Mouse (Mus musculus) R1 (cell line): ENCODE measurements around the gene Pacrg.

Experiments
- DNase-seq: peaks from one replicate; pipeline ENCODE4 v3.0.0-alpha.2; 2018; ENCODE audit warnings: low read depth, low spot score

Pacrg gene

DNA sequence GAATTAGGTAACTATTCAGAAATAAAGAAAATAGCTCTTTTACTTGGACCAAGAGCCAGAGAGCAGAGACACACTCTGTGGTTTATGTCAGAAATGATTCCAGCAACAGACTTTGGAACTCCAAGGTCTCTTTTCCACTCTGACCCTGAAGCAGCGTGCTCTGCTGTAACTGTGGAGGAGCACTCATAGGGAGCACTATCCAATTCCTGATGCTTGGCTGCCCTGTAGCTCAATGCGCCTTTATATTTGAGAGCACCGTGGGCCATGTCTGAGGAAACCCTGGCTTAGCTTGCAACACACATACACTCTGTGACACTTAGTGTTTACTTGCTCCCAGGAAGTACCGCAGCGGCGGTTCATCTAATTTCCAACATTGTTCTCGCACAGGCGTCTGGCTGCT lies 344.0 kb downstream of the Pacrg start:
- DNase-seq: peak; percentile 25

GRCm38 (mm10) chr17:10495588-10495987 lies 344.5 kb downstream of the Pacrg start:
- no peak for DNase-seq

- no peak for DNase-seq
These were observed 347.0 kb downstream of the Pacrg start for GRCm38 (mm10) chr17:10493124-10493523.

DNA sequence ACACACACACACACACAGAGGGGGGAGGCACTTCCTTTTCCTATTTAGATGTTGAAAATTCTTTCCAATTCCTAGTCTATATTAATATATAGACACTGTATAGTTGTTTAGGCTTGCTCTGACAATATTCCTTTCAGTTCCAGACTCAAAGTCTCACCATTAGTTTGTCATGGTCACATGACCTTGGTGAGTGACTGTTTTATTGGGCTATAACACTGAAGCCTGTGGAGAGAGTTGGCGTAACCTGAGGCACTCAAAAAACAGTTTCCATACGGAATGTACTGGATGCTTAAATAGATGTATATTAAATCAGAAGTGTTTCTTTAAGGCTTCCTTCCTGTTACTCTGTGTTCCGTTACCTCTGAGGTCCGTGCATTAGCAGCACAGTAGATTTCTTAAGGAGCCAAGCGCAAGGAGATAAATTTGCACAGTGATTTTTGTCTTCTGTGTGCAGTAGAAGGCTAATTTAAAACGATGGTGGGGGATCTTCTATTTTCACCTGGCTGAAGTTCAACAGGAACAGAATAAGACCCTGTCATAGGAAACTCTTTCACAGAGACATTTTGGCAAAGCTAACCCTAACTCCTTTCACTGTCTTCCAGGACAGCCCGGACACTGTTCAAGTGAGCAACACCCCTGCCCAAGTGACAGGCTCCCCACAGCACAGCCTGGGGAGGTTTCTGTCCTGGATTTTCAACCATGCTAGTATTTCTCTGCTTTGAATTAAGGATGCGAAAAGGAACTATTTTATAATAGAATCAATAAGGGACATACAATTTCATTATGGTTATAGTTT lies 349.5 kb downstream of the Pacrg start:
- no peak for DNase-seq

DNA sequence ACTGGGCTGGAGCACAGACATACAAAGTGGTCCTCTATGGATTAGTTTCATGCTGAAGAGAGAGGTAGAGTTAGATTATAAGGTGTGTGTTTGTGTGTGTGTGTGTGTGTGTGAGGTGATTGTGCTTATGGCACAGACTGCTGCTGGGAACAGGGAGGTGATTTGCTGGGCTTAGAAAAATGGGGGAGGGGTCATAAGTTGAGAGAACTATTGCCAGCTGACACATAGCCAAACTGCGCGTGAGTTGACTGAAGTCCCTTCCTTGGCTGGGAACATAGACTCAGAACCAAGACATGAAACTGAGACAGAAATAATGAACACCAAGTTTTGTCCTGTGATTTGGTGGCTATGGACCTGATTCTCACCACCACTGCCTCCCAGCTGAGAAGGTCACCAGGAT lies 351.2 kb downstream of the Pacrg start:
- no peak for DNase-seq

- DNase-seq: no peak
These were observed 356.1 kb downstream of the Pacrg start for GRCm38 (mm10) chr17:10483945-10484546.

DNA sequence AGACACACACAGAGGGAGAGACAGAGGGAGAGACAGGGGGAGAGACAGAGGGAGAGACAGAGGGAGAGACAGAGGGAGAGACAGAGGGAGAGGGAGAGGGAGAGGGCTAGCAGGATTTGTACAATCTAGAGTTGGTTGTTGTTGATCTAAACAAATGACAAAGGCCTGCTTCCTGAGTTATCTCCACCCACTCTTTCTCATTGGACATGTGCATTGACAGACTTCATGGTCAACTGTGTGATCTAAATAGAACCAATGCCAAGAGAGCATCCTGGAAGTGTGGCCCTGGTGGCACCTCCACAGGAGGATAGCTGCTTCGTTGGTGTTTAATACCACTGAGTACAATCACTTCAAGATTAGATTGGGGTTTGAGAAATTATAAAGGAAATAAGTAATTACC lies 359.0 kb downstream of the Pacrg start:
- DNase-seq: no peak

DNA sequence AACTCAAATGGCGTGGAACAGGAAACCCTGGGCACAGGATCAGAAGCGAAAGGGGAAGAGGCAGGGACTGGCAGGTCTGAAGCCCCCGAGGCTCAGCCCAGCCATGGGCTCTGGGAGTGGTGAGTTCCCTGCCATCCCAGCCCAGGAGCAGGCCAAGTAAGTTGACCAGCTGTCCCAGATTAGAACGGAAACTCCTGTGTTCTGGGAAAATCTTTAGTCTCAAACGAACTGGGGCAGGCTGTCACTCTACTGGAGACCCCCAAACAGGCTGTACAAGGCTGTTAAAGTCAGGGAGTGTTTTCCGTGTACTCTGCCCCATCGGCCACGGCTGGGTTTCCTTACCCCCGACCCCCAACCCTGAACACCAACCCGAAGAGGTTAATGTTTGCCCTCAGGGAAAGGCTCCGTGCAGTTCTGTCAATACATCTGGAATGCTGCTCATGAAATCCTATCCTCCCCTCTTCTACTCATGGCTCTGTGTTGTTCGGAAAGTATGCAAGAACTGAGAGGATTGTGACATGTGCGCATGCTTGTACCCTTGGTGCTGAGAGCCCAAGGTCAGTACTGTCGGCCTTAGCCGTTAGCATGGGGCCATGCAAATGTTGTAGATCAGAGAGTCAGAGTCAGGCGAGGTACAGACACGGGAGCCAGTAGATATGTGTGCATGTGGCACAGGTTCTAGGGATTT lies 360.9 kb downstream of the Pacrg start:
- peak; percentile 62 for DNase-seq

DNA sequence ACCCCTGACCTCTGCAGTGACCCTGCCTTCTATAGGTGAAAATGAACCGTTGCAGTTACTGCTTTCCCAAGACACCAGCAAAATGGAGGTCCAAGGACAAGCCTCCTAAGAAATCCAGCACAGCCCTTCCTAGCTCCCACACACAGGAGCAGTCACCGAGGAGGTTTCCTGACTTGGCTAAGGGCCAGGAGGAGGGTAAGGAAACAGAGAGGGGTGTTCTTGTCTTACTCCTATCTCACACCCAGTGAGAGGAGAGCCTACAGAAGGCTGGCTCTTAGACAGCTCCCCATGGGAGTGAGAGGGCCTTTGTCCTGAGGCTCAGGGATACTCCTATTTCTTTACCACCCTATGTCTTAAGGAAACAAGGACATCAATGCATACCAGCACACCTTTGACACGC lies 361.7 kb downstream of the Pacrg start:
- DNase-seq: peak; percentile 42

DNA sequence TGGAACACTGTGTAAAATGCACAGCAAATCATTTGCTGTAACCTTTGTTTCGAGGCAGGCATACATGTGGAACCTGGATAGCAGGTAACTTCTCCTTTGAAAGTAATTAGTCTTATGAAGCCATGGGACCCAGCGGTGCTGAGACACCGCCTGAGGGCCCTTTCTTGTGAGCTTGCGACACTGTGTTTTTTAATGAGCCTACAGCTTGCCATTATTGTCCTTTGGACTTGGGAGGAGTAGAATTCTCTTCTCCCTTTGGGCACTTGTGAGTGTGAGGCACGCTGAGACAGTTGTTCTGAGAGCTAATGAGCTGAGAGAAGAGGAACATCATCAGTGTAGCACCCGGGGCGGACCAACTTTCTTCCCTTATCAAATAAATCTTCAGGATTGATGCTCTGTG lies 363.3 kb downstream of the Pacrg start:
- no peak for DNase-seq

DNA sequence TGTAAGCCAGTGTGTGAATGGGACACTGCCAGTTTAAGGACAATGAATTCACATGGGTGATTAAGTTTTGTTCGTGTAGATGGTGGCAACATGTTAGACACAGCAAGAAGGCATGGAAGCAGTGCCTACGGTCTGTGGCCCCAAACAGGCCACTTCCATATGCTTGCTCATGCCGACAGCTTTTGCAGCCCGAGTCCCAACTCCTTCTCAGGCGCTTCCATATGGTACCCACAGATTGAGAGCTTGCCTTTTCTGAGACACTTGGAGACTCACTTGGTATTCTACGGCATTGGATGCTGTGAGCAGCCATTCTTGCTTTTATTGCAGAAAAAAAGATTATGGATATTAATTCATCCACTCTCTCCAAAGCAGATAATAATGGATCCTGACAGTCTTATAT lies 365.1 kb downstream of the Pacrg start:
- DNase-seq: no peak

GRCm38 (mm10) chr17:10473826-10474384 lies 366.2 kb downstream of the Pacrg start:
- DNase-seq: no peak

DNA sequence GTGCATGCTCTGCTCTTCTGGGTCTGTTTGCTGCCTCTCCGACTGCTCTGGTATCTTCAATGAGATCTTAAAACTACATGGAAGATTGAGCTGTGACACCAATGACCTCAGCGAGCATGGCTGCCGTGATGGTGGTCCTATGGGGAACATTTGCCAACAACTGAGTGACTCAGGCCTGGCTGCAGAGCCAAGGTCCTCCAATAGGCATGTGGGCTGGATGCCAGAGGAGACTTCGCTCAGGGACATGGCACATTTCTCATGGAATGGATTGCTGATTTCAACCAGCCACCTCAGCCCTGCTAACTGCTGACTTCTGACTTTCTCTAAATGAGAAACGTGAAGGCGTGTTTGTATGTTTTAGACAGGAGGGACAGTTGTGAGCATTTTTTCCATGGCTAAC lies 366.9 kb downstream of the Pacrg start:
- no peak for DNase-seq

- no peak for DNase-seq
These were observed 370.1 kb downstream of the Pacrg start for GRCm38 (mm10) chr17:10469874-10470568.

DNA sequence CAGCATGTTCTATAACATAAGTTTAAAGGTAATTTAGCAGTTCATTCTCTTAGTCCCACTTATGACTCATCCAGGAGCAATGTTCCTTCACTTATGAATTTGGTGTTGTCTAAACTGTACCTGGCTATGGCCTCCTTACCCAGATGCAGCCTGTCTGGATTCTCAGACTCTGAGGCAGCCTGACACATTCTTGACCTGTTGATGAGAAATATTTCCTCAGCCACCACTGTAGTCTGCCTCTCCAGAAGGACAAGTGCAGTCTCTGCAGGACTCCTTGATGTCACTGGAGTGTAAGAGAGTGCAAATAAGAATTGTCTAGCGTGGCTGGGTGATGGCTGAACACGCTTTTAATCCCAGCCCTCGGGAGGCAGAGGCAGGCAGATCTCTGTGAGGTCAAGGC lies 373.0 kb downstream of the Pacrg start:
- DNase-seq: no peak

DNA sequence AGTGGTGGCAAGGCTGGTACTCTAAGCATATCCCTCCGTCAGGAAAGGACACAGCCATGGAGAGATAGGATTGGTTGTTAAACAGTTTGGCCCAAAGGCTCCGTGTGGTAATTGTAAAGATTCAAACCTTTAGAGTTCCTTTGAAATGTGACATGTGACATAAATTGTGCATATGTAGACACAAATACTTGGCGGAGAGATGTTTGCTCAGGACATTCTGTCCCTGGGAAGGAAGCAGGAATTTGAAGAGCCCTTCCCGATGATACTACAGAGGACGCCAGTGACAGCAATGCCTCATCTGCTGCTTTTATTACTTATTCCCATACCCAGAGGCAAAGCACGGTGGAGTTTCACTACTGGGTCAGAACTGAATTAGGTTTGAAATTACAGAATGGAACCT lies 374.6 kb downstream of the Pacrg start:
- DNase-seq: no peak

GRCm38 (mm10) chr17:10464700-10465099 lies 375.4 kb downstream of the Pacrg start:
- no peak for DNase-seq

- DNase-seq: no peak
These were observed 376.5 kb downstream of the Pacrg start for GRCm38 (mm10) chr17:10463626-10464025.

DNA sequence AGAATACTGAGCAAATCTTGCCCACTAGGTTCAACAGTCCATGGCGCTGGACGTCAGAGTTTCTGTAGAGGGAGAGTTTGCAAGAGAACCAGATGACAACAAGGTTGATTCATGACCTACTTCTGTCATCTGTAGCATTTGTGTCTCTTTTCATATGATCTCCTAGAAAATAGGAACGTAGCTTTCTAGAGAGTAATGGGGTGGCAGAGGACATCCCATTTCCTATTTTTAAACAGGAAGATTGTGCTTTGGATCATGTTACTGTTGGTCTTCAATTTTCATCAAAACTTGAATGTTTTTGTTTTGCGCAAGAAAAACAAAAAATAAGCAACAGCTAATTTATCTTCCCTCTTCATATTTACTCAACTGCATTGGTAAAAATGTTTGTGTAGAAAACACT lies 379.2 kb downstream of the Pacrg start:
- no peak for DNase-seq

DNA sequence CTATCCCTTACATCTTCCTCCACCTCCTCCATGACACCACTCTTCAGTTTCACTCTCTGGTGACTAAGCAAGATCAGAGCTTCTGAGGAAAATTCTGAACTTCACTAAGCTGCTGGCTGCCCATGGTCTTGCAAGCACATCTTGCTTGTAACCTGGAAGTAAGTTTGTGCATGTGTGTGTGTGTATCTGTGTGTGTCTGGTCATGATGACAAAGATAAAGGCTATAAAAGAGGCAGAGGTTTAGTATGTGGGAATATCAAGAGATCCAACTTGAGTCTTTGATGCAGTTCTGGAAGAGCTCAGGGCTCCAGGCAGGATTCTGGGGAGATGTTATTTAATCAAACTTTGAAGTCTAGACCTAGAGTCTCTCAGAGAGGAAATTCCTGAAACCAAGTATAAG lies 381.4 kb downstream of the Pacrg start:
- no peak for DNase-seq

DNA sequence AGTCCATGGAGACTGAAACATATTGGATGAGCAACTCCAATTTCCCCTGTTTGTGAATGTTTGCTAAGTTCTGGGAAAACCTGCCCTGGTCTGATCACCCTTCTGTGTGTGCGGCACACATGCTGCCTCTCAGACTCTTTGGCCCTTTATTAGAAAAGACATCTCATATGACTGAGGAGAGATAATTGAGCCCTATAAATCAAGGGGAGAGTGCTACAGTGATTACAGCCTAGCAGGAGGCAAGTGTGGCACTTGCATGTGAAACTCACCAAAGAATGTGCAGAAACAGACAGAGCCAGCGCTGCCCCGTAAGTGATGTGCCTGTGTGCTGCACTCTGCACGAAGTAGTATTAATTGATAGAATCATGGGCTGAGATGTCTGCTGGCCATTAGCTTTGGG lies 383.7 kb downstream of the Pacrg start:
- DNase-seq: no peak

DNA sequence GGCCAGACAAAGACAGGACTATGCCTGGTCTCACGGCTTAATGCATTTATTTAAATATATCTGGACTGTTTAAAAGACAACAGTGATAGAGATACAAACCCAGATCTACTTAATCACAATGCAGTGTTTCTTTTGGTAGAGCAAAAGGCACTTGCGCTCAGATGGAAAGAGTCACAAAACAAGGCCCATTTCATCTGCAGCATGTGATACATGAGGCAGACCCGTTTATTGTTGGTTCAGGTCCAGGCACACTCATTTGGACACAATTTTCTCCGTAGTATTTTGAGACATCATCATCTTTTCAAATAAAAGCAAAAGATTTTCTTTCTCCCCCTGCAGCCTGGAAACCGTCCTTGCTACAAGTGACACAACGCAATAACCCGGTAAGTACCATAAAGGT lies 384.1 kb downstream of the Pacrg start:
- no peak for DNase-seq
